Mouse (Mus musculus): Measurements from ENCODE around the gene Aldh3b2.

Aldh3b2 gene

GRCm38 (mm10) chr19:4014802-4015201 is 42.7 kb downstream of the Aldh3b2 start:
- H3K9me3 ChIP-seq (ENCODE audit: low read length): no peaks in the 10 kb centered on the region
- peaks cover 17% of the 10 kb centered on the region for H3K36me3 ChIP-seq (ENCODE audit: insufficient read depth, low read length)
- H3K27me3 ChIP-seq (ENCODE audit: insufficient read depth, low read length): no peaks in the 10 kb centered on the region
- H3K4me3 ChIP-seq (replicated peaks; ENCODE audit: low read length): no peak overlapping the region
- peaks cover 78% of the 10 kb centered on the region for H3K4me1 ChIP-seq (replicated peaks; ENCODE audit: low read depth, low read length)
- TF ChIP-seq POU5F1 (IDR thresholded peaks at IDR 0.05; ENCODE audit: borderline replicate concordance, low read length) (no peak), NANOG (IDR thresholded peaks at IDR 0.05; ENCODE audit: borderline replicate concordance, low read length) (no peak), CTCF (conservative IDR thresholded peaks at IDR 0.05; ENCODE audit: low read length) (no peak)

DNA sequence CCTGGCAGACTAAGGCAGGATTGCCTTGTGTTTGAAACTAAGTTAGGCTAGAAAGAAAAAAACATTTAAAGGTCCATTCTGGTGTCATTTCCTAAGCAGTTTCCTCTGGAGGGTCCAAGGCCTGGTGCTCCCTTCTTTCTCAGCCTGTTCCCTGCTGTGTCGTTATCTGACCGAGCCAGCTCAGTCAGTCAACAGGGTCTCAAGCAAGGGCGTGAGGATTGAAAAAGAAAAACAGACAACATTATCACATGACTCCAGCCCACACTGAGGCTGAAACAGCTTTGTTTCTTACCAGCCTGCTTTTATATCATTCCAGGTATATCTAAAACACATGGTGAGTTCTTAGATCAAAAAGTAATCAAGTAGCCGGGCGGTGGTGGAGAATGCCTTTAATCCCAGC is 43.5 kb downstream of the Aldh3b2 start:
- H3K27me3 ChIP-seq (ENCODE audit: insufficient read depth, low read length): no peaks in the 10 kb centered on the region
- no peak for TF ChIP-seq NANOG (IDR thresholded peaks at IDR 0.05; ENCODE audit: borderline replicate concordance, low read length)
- H3K4me3 ChIP-seq (replicated peaks; ENCODE audit: low read length): peak overlapping the region; percentile 0; the same call in 1 of the 2 replicates
- peaks cover 9% of the 10 kb centered on the region for H3K36me3 ChIP-seq (ENCODE audit: insufficient read depth, low read length)
- no peaks in the 10 kb centered on the region for H3K9me3 ChIP-seq (ENCODE audit: low read length)
- H3K4me1 ChIP-seq (replicated peaks; ENCODE audit: low read depth, low read length): peaks cover 83% of the 10 kb centered on the region

DNA sequence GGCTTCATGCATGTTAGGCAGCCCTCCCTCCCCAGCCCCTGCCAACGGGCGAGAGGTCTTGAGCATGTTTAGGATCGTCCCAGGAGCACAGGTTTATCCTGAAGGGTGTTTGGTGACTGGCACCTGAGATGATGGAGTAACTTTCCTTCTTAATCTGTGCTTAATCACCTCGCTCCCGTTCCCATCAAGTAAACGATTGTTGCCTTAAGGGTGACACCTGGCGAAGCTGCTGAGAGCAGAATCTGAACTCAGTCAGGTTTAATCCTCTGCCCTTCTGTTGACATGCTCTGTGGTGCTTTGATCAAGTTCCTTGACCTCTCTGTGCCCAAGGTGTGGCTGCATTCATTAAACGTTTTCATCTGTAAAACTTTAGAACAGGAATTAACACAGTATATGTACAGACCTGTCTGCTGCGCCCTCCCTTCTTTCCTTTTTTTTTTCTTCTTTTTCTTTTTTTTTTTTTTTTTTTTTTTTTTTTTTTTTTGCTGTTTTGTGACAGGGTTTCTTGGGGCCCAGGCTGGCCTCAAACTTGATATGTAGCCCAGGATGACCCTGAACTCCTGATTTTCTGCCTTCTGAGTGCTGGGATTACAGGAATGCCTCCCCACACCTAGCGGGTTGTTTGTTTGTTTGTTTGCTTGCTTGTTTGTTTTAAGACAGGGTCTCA is 45.9 kb downstream of the Aldh3b2 start:
- Histone ChIP-seq H3K4me1 (replicated peaks; ENCODE audit: low read depth, low read length) (peaks cover 66% of the 10 kb centered on the region), H3K9me3 (ENCODE audit: low read length) (no peaks in the 10 kb centered on the region), H3K4me3 (replicated peaks; ENCODE audit: low read length) (no peak overlapping the region), H3K27me3 (ENCODE audit: insufficient read depth, low read length) (no peaks in the 10 kb centered on the region), H3K36me3 (ENCODE audit: insufficient read depth, low read length) (no peaks in the 10 kb centered on the region)
- no peak for TF ChIP-seq NANOG (IDR thresholded peaks at IDR 0.05; ENCODE audit: borderline replicate concordance, low read length)
- no peak for TF ChIP-seq POU5F1 (IDR thresholded peaks at IDR 0.05; ENCODE audit: borderline replicate concordance, low read length)
- TF ChIP-seq CTCF (conservative IDR thresholded peaks at IDR 0.05; ENCODE audit: low read length): no peak

GRCm38 (mm10) chr19:4018743-4019583 is 46.8 kb downstream of the Aldh3b2 start:
- Histone ChIP-seq H3K36me3 (ENCODE audit: insufficient read depth, low read length) (no peaks in the 10 kb centered on the region), H3K27me3 (ENCODE audit: insufficient read depth, low read length) (no peaks in the 10 kb centered on the region)
- TF ChIP-seq CTCF (conservative IDR thresholded peaks at IDR 0.05; ENCODE audit: low read length) (peak; percentile 57), POU5F1 (IDR thresholded peaks at IDR 0.05; ENCODE audit: borderline replicate concordance, low read length) (no peak)

GRCm38 (mm10) chr19:4023185-4023584 is 51.1 kb downstream of the Aldh3b2 start:
- H3K27me3 ChIP-seq (ENCODE audit: insufficient read depth, low read length): no peaks in the 10 kb centered on the region
- no peaks in the 10 kb centered on the region for H3K36me3 ChIP-seq (ENCODE audit: insufficient read depth, low read length)
- H3K4me1 ChIP-seq (replicated peaks; ENCODE audit: low read depth, low read length): peaks cover 21% of the 10 kb centered on the region
- peaks cover 22% of the 10 kb centered on the region for H3K9me3 ChIP-seq (ENCODE audit: low read length)
- H3K4me3 ChIP-seq (replicated peaks; ENCODE audit: low read length): no peak overlapping the region
- no peak for TF ChIP-seq NANOG (IDR thresholded peaks at IDR 0.05; ENCODE audit: borderline replicate concordance, low read length)
- TF ChIP-seq CTCF (conservative IDR thresholded peaks at IDR 0.05; ENCODE audit: low read length): no peak
- TF ChIP-seq POU5F1 (IDR thresholded peaks at IDR 0.05; ENCODE audit: borderline replicate concordance, low read length): no peak

More at GRCm38 (mm10) chr19:4018743-4019583, 46.8 kb downstream of the Aldh3b2 start:
- H3K4me1 ChIP-seq (replicated peaks; ENCODE audit: low read depth, low read length): peaks cover 58% of the 10 kb centered on the region
- H3K4me3 ChIP-seq (replicated peaks; ENCODE audit: low read length): no peak overlapping the region
- H3K9me3 ChIP-seq (ENCODE audit: low read length): no peaks in the 10 kb centered on the region

DNA sequence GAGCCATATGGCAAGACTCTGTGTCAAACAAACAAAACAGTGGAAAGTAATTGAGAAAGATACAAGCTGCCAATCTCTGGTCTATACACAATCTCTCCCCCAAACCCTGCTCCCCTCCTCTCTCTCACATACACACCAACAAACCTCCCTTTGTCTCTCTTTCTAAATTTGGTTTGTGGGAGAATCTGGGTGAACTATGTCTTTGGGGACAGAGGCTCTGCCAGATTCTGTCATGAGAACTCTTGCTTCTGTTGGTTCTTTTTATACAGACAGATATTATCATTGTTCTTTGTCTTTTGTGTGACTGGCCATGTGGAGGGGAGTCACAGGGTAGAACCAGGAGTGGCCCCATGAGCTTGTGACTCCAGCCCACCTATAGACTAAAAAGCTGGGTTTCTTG is 55.4 kb downstream of the Aldh3b2 start:
- Histone ChIP-seq H3K4me1 (replicated peaks; ENCODE audit: low read depth, low read length) (0 out of 2 replicates have a peak, but pooled peaks cover 1% of the 10 kb centered on the region), H3K9me3 (ENCODE audit: low read length) (peaks cover 50% of the 10 kb centered on the region), H3K36me3 (ENCODE audit: insufficient read depth, low read length) (no peaks in the 10 kb centered on the region), H3K27me3 (ENCODE audit: insufficient read depth, low read length) (no peaks in the 10 kb centered on the region), H3K4me3 (replicated peaks; ENCODE audit: low read length) (no peak overlapping the region)
- no peak for TF ChIP-seq CTCF (conservative IDR thresholded peaks at IDR 0.05; ENCODE audit: low read length)
- TF ChIP-seq NANOG (IDR thresholded peaks at IDR 0.05; ENCODE audit: borderline replicate concordance, low read length): no peak
- no peak for TF ChIP-seq POU5F1 (IDR thresholded peaks at IDR 0.05; ENCODE audit: borderline replicate concordance, low read length)

Data from E14TG2a.4 (cell line).